Mouse (Mus musculus) liver, adult 2 months (tissue): ENCODE results near the gene Nudt3. TPM values are rescaled to one million over a fixed set of nuclear protein-coding genes. Genes with fewer than 3 reads are reported as not detected.

Experiments
- DNase-seq: peaks from one replicate; pipeline ENCODE4 v3.0.0-alpha.2; 2011; ENCODE audit warnings: low read depth, low spot score; ENCODE audit errors: extremely low read depth
- H3K27ac ChIP-seq: fragments of 200-500 bp; replicated peaks from 2 replicates; pipeline ENCODE4 v1.5.1; 2012; ENCODE audit warnings: low read depth, mild to moderate bottlenecking, control low read depth, inconsistent platforms, low read length; ENCODE audit not compliant: insufficient read depth
- H3K27me3 ChIP-seq: fragments of 200-500 bp; 2 replicates; pipeline ENCODE4 v1.6.1; 2012; ENCODE audit warnings: mild to moderate bottlenecking, moderate library complexity, low read length, inconsistent platforms; ENCODE audit not compliant: control insufficient read depth, insufficient read depth
- H3K36me3 ChIP-seq: fragments of 200-500 bp; 2 replicates; pipeline ENCODE4 v1.6.1; 2012; ENCODE audit warnings: low read length, inconsistent platforms; ENCODE audit not compliant: control insufficient read depth, insufficient read depth
- H3K4me1 ChIP-seq: fragments of 200-500 bp; 2 replicates; pipeline ENCODE4 v1.6.1; 2011; ENCODE audit warnings: low read length; ENCODE audit not compliant: control insufficient read depth, insufficient read depth
- H3K4me3 ChIP-seq: fragments of 200-500 bp; 2 replicates; pipeline ENCODE4 v1.5.1; 2011; ENCODE audit warnings: low read depth, mild to moderate bottlenecking, control low read depth, low read length, moderate library complexity; ENCODE audit not compliant: insufficient read depth
- H3K79me2 ChIP-seq: fragments of 200-500 bp; 2 replicates; pipeline ENCODE4 v1.6.1; 2012; ENCODE audit warnings: inconsistent platforms, mild to moderate bottlenecking, low read length, moderate library complexity; ENCODE audit not compliant: control insufficient read depth, insufficient read depth
- H3K9ac ChIP-seq: fragments of 200-500 bp; 2 replicates; pipeline ENCODE4 v1.6.1; 2012; ENCODE audit warnings: low read depth, mild to moderate bottlenecking, control low read depth, inconsistent platforms, low read length
- CTCF ChIP-seq: fragments of 200-500 bp; IDR thresholded peaks from 2 replicates; pipeline ENCODE4 v1.5.1; 2011; ENCODE audit warnings: low read depth, low read length, control low read depth
- POLR2A ChIP-seq: fragments of 200-500 bp; IDR thresholded peaks from 2 replicates; pipeline ENCODE4 v1.6.1; 2011; ENCODE audit warnings: low read length, control low read depth; ENCODE audit not compliant: insufficient read depth; ENCODE audit errors: extremely low read depth
- WGBS: fragments of 180-500 bp; shearing (Covaris S2); methylation state at CpG from one replicate; pipeline ENCODE4 v1.1.7; 2018; 5-methylcytosine and 5-hydroxymethylcytosine counted together
- polyA plus RNA-seq: library from polyadenylated mRNA; depleted of rRNA; stranded (reverse); fragments of >200 nt; gene quantifications from 2 replicates; pipeline ENCODE4 v1.2.3, GENCODE M21; 2012
- total RNA-seq: library from RNA; depleted of rRNA; stranded (reverse); fragments of >200 nt; gene quantifications from 2 replicates; pipeline ENCODE4 v1.2.3, GENCODE M21; 2014

The Nudt3 gene
- total and polyA plus RNA-seq, 2 experiments: 19.5 to 25.5 TPM

DNA sequence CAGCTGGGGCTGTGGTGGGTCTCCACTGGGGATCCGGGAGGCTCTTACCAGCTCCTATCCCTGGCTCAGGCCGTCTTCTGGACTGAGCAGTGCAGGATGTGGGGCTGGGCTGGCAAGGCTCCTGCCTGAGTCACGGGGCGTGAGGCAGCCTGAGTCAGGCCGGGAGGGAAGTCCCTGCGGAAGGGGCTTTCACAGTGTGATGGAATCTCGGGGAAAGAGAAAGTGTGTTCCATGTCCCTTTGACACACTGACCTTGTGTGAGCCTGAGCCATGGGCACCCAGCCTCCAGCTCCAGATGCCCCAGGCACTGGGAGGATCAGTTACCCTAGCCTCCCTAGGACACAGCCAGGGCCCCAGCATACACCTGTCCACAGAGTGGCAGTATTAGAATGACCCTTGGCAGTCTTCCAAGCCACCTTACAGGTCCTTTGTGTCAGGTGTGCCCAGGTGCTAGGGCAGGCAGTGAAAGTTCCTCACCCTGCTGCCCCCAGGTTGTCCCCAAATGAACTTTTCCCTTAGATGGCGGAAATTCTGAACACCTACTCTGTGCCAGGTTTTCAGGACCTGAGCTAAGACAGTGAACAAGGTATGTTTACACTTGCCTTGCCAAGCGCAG is 75.9 kb downstream of the Nudt3 start:
- Histone ChIP-seq H3K36me3 (no peaks in the 10 kb centered on the region), H3K9ac (no peak overlapping the region), H3K27me3 (no peaks in the 10 kb centered on the region), H3K27ac (no peak overlapping the region), H3K4me3 (no peak overlapping the region), H3K79me2 (no peaks in the 10 kb centered on the region), H3K4me1 (peaks cover 6% of the 10 kb centered on the region; the same call in 1 of the 2 replicates)
- peak; percentile 62 for DNase-seq
- WGBS: 31% methylated on average over 9 of the region's 9 CpGs
- no peak for TF ChIP-seq POLR2A
- no peak for TF ChIP-seq CTCF

DNA sequence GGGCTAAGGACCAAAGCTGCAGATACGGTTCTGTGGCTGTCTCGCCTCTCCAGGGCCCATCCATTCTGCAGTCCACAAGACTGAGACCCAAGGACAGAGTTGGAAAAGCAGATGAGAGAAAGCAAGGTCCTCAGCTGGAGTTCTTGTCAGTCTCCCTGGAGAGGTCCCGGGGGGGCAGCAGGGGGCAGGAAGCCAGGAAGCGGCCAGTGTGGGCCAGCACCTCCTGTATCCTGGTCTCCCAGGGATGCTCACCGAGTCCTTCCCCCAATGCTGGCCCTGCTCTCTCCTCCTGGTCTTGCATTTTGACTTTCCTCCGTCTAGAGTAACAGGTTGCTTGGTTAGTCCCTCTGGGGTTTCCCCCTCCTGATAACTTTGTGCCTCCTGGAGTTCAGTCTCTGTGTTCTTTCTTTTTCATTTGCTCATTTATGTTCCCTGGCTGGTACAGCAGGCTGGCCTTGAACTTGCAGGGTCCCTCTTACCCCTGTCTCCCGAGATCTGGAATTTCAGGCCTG is 76.7 kb downstream of the Nudt3 start:
- Histone ChIP-seq H3K27me3 (no peaks in the 10 kb centered on the region), H3K36me3 (no peaks in the 10 kb centered on the region), H3K79me2 (no peaks in the 10 kb centered on the region), H3K9ac (no peak overlapping the region), H3K4me1 (peaks cover 5% of the 10 kb centered on the region; the same call in 1 of the 2 replicates), H3K27ac (no peak overlapping the region), H3K4me3 (no peak overlapping the region)
- TF ChIP-seq POLR2A (no peak), CTCF (no peak)
- no peak for DNase-seq
- WGBS: 87% methylated on average over 7 of the region's 7 CpGs

DNA sequence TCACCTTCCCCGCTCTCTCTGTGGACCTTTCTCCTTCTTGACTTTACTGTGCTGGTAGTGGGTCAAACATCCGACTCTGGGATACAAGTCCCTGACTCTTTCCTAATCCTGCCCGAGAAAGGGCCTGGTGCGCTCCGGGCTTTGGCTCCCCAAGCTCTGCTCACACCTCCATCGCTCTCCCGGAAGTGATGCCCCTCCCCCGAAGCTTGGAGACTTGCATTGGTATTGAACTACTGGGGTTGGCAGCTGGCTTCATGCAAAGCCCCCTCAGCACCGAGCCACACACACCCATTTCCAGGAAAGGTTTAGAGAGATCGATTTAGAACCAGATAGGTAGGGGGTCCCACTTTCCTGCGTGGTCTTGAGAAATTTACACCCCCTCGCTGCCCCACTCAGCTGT is 77.3 kb downstream of the Nudt3 start:
- TF ChIP-seq CTCF (no peak), POLR2A (no peak)
- H3K9ac ChIP-seq: no peak overlapping the region
- H3K36me3 ChIP-seq: no peaks in the 10 kb centered on the region
- WGBS: 68% methylated on average over 12 of the region's 12 CpGs
- no peak overlapping the region for H3K4me3 ChIP-seq
- no peak for DNase-seq
- no peaks in the 10 kb centered on the region for H3K27me3 ChIP-seq
- peaks cover 5% of the 10 kb centered on the region; the same call in 1 of the 2 replicates for H3K4me1 ChIP-seq
- H3K27ac ChIP-seq: no peak overlapping the region
- no peaks in the 10 kb centered on the region for H3K79me2 ChIP-seq

DNA sequence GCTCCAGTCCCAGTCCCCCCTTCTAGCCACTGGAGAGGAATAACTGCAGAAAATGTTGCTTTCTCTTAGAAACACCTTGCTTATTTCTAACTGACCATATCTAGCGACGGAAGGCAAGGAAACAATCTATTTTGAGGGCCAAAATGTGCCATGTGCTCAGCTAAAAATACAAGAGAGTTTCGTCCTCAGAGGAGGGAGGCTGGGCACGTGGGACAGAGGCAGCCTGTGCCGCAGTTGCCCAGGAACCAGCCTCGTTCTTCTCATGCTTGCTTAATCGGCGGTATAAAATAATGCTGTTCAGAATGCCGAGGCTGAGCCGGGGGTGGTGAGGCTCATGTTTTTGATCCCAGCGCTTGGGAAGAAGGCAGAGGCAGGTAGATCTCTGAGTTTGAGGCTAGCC is 78.7 kb downstream of the Nudt3 start:
- DNase-seq: no peak
- Histone ChIP-seq H3K4me1 (peaks cover 5% of the 10 kb centered on the region; the same call in 1 of the 2 replicates), H3K27me3 (no peaks in the 10 kb centered on the region), H3K9ac (no peak overlapping the region), H3K36me3 (no peaks in the 10 kb centered on the region), H3K27ac (no peak overlapping the region), H3K79me2 (no peaks in the 10 kb centered on the region), H3K4me3 (no peak overlapping the region)
- WGBS: 92% methylated on average over 11 of the region's 11 CpGs
- no peak for TF ChIP-seq CTCF
- TF ChIP-seq POLR2A: no peak

DNA sequence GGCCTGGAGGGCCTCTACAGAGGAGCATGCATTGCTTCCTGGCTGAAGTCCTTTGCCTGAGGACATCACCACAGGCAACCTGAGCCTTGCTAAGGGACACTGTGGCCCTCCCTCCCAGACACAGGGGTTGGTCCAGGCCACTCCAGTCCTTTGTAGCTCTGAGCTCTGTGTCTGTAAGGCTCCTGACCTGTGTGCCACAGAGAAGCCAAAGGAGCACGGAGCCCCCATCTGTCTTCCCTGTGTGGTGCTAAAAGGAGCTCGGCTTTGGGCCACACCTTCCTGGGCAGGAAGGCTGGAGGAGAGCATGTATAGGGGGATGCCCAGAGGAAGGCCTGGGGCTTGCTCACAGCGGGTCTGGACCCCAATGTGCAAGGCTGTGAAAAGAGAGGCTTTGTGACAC is 81.3 kb downstream of the Nudt3 start:
- TF ChIP-seq POLR2A (no peak), CTCF (no peak)
- H3K4me1 ChIP-seq: peaks cover under 1% of the 10 kb centered on the region
- no peaks in the 10 kb centered on the region for H3K36me3 ChIP-seq
- no peak for DNase-seq
- no peak overlapping the region for H3K4me3 ChIP-seq
- H3K27me3 ChIP-seq: no peaks in the 10 kb centered on the region
- 91% methylated on average over 3 of the region's 3 CpGs for WGBS
- H3K27ac ChIP-seq: no peak overlapping the region
- H3K9ac ChIP-seq: no peak overlapping the region
- no peaks in the 10 kb centered on the region for H3K79me2 ChIP-seq

DNA sequence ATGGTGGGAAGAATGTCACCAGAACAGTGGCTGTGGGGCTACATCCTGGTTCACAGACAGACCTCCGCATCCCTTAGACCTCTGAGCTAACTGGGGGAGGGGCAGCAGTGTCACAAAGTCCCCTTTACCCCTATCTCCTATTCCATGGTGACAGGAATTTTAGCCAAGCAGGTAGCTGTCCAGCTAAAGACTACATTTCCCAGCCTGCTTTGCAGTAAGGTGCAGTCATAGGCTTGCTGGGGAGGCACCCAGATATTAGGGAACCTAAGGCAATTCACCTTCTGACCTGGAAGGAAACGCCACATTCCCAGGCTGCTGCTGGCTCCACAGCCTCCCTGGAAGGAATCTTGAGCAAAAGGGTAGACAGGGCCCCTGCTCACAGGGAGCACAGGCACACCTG is 82.0 kb downstream of the Nudt3 start:
- Histone ChIP-seq H3K27me3 (no peaks in the 10 kb centered on the region), H3K9ac (no peak overlapping the region), H3K4me3 (no peak overlapping the region), H3K79me2 (no peaks in the 10 kb centered on the region), H3K4me1 (peaks cover 7% of the 10 kb centered on the region), H3K36me3 (no peaks in the 10 kb centered on the region), H3K27ac (no peak overlapping the region)
- 74% methylated on average over 2 of the region's 2 CpGs for WGBS
- no peak for TF ChIP-seq CTCF
- TF ChIP-seq POLR2A: no peak
- no peak for DNase-seq
